Mouse (Mus musculus): ENCODE data around the gene Raver2. TPM values are rescaled to one million over a fixed set of nuclear protein-coding genes. Genes with fewer than 3 reads are reported as not detected.

Raver2 gene
- polyA plus RNA-seq, 1 experiment from 2014 or later, result 6.2 TPM

DNA sequence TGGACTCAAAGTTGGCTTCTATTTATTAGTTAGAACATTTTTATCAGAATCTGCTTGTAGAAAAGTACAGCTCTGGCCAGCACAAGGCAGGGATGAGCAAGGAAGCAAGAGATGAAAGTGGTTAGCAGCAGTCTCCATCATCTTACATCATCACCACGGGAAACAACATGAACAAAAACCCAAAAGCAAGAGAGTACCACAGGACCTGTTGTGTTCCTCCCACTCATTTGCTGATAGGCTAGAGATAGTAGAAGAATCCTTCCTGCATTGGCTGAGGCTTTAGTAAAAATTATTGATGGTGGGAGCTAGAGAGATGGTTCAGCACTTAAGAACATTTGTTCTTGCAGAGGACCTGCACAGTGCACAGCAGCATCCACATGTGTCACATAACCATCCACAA, 125.4 kb downstream of the Raver2 start:
- ATAC-seq (ENCODE audit: low FRiP score) (no peak), DNase-seq (ENCODE audit: low spot score) (no peak)
- Histone ChIP-seq H3K27ac (no peak overlapping the region), H3K9me3 (ENCODE audit: control insufficient read depth, low read length) (no peaks in the 10 kb centered on the region), H3K27me3 (ENCODE audit: control insufficient read depth, insufficient read depth, low read length) (no peaks in the 10 kb centered on the region), H3K9ac (no peak overlapping the region), H3K4me1 (replicated peaks; ENCODE audit: control insufficient read depth, insufficient read depth, low read length) (no peaks in the 10 kb centered on the region), H3K4me2 (replicated peaks) (no peak overlapping the region), H3K4me3 (replicated peaks; ENCODE audit: low read length) (no peak overlapping the region), H3K36me3 (replicated peaks; ENCODE audit: control insufficient read depth, insufficient read depth) (peaks cover 5% of the 10 kb centered on the region; the same call in 1 of the 2 replicates)
- 91% methylated on average over 1 of the region's 1 CpGs for WGBS

GRCm38 (mm10) chr4:101196407-101196806, 127.6 kb downstream of the Raver2 start:
- ATAC-seq (ENCODE audit: low FRiP score), result no peak
- Histone ChIP-seq H3K4me3 (replicated peaks; ENCODE audit: low read length) (no peak overlapping the region), H3K36me3 (replicated peaks; ENCODE audit: control insufficient read depth, insufficient read depth) (no peaks in the 10 kb centered on the region), H3K4me2 (replicated peaks) (no peak overlapping the region), H3K27ac (no peak overlapping the region), H3K9me3 (ENCODE audit: control insufficient read depth, low read length) (no peaks in the 10 kb centered on the region), H3K9ac (no peak overlapping the region), H3K27me3 (ENCODE audit: control insufficient read depth, insufficient read depth, low read length) (no peaks in the 10 kb centered on the region), H3K4me1 (replicated peaks; ENCODE audit: control insufficient read depth, insufficient read depth, low read length) (no peaks in the 10 kb centered on the region)
- WGBS, result 93% methylated on average over 2 of the region's 2 CpGs
- DNase-seq (ENCODE audit: low spot score), result no peak

GRCm38 (mm10) chr4:101197421-101198170, 128.8 kb downstream of the Raver2 start:
- 75% methylated on average over 9 of the region's 9 CpGs for WGBS
- Histone ChIP-seq H3K9ac (no peak overlapping the region), H3K9me3 (ENCODE audit: control insufficient read depth, low read length) (no peaks in the 10 kb centered on the region), H3K4me3 (replicated peaks; ENCODE audit: low read length) (no peak overlapping the region), H3K27ac (no peak overlapping the region), H3K27me3 (ENCODE audit: control insufficient read depth, insufficient read depth, low read length) (no peaks in the 10 kb centered on the region), H3K4me2 (replicated peaks) (no peak overlapping the region), H3K36me3 (replicated peaks; ENCODE audit: control insufficient read depth, insufficient read depth) (no peaks in the 10 kb centered on the region), H3K4me1 (replicated peaks; ENCODE audit: control insufficient read depth, insufficient read depth, low read length) (no peaks in the 10 kb centered on the region)
- DNase-seq (ENCODE audit: low spot score) (no peak), ATAC-seq (ENCODE audit: low FRiP score) (no peak)

GRCm38 (mm10) chr4:101198333-101198732, 129.6 kb downstream of the Raver2 start:
- no peaks in the 10 kb centered on the region for H3K27me3 ChIP-seq (ENCODE audit: control insufficient read depth, insufficient read depth, low read length)
- no peak for DNase-seq (ENCODE audit: low spot score)

GRCm38 (mm10) chr4:101199433-101200081, 130.8 kb downstream of the Raver2 start:
- H3K4me2 ChIP-seq (replicated peaks), result no peak overlapping the region
- DNase-seq (ENCODE audit: low spot score), result no peak
- H3K4me1 ChIP-seq (replicated peaks; ENCODE audit: control insufficient read depth, insufficient read depth, low read length), result no peaks in the 10 kb centered on the region
- H3K9me3 ChIP-seq (ENCODE audit: control insufficient read depth, low read length), result no peaks in the 10 kb centered on the region
- H3K27ac ChIP-seq, result no peak overlapping the region
- no peak overlapping the region for H3K4me3 ChIP-seq (replicated peaks; ENCODE audit: low read length)
- 95% methylated on average over 8 of the region's 8 CpGs for WGBS
- no peak for ATAC-seq (ENCODE audit: low FRiP score)
- H3K27me3 ChIP-seq (ENCODE audit: control insufficient read depth, insufficient read depth, low read length), result no peaks in the 10 kb centered on the region
- no peaks in the 10 kb centered on the region for H3K36me3 ChIP-seq (replicated peaks; ENCODE audit: control insufficient read depth, insufficient read depth)
- no peak overlapping the region for H3K9ac ChIP-seq

More at GRCm38 (mm10) chr4:101198333-101198732, 129.6 kb downstream of the Raver2 start:
- no peak overlapping the region for H3K4me3 ChIP-seq (replicated peaks; ENCODE audit: low read length)
- no peaks in the 10 kb centered on the region for H3K4me1 ChIP-seq (replicated peaks; ENCODE audit: control insufficient read depth, insufficient read depth, low read length)
- no peak overlapping the region for H3K27ac ChIP-seq
- no peaks in the 10 kb centered on the region for H3K9me3 ChIP-seq (ENCODE audit: control insufficient read depth, low read length)
- no peak for ATAC-seq (ENCODE audit: low FRiP score)
- 59% methylated on average over 2 of the region's 2 CpGs for WGBS
- H3K9ac ChIP-seq, result no peak overlapping the region
- H3K36me3 ChIP-seq (replicated peaks; ENCODE audit: control insufficient read depth, insufficient read depth), result no peaks in the 10 kb centered on the region
- no peak overlapping the region for H3K4me2 ChIP-seq (replicated peaks)

Other genes with a start within 250 kb of the Raver2 start
- gene Gm10577, start 48.3 kb upstream of the Raver2 start, polyA plus RNA-seq (2014; fragmentation: Nextera tagmentation; extraction: Ambion mirVana), result not detected in 2 replicates
- 100 and 112 TPM in 2 replicates for gene Jak1, start 196.3 kb downstream of the Raver2 start, polyA plus RNA-seq (2014; fragmentation: Nextera tagmentation; extraction: Ambion mirVana)